Mouse (Mus musculus) 416B (cell line): Measurements from ENCODE around the gene Olfr996.
A peak's percentile ranks its signal among the peaks of the same experiment; 100 is the strongest.
"Not testable (repeated sequence)": the region's sequence is repeated elsewhere in the genome, so short reads cannot be mapped to it uniquely, and the experiment has no call there.

Source experiments
- DNase-seq: peaks from one replicate; pipeline ENCODE4 v3.0.0; 2011; ENCODE audit warnings: low read depth

The Olfr996 gene

GRCm38 (mm10) chr2:85578915-85579314, at the start of gene Olfr996:
Gene Olfr996 (plus strand): TSS chr2:85579215.
- DNase-seq = no peak

- no peak for DNase-seq
Observed at GRCm38 (mm10) chr2:85532082-85532778, 46.8 kb upstream of the Olfr996 start.

DNA sequence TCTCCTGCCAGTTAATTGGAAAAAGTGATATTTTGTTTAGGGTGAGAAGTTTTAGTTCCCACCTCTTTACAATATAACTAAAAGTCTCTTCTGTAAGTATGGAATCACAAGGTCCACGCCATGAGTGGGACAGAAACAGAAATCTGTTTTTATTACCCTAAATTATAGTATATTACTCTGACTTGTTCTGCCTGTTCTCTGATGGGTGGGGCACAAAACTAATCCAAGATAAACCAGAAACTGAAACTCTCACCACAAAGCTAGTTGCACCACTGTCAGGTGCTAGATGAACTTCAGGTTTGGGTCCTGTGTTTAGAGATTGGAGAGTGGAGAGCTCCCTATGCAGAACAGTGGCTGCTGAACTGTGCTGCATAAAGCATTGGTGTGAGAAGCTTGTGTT, 45.1 kb upstream of the Olfr996 start:
- DNase-seq = no peak

DNA sequence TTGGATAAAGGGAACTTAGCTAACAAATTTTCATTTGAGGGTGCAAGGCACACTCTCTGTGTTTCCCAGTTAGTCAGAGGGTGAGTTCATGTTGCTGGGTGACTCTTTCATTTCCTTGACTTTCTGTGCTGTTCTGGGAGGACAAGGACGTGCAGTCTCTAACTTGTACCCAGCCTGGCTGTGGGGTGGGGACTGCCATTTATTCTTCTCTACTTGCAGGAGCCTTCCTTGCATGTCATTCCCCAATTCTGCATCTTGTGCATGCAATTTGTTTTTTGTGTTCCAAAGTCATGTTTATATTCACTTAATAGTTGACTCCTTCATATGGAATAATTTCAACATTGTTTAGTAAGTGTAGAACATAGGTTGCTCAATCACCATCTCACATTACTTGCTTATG, 24.2 kb upstream of the Olfr996 start:
- DNase-seq = no peak

- peak; percentile 24 for DNase-seq
Observed at GRCm38 (mm10) chr2:85560226-85560625, 18.8 kb upstream of the Olfr996 start.

DNA sequence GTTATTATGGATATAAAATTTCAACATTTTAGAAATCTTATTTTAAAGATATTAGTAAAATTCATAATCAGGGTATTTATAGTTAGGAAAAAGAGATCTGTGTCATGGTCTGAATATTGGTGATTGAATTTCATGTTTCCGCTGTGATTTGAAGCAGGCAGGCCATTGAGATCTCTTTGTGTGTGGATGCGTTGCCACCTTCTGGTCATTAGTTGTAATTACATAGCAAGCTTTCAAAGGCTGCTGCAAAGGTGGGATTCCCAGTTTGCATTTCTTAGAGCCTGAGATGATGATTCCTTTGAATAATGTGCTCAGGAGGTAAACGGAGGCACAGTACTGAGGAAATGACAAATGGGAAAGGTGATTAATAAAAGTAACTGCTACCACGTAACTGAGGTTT, 17.8 kb upstream of the Olfr996 start:
- peak; percentile 55 for DNase-seq

DNA sequence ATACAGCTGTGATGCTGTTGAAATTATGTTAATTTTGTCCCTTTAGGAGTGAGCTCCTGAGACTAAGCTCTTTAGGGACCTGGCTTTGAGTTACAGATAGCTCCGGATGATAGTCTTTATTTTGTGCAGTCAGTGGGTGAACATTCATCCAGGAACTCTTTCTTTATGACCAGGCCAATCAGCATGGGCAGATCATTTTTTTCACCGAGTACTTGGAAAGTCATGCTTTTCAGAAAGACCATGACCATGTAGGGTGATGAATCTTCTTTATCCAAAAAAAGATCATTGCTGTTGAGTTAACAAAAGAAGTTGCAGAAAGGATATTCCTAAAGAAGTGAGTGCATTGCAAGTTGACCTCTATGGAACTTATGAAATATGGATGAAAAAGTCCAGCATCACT, 9.6 kb downstream of the Olfr996 start, which contains the start of gene Olfr998:
TSS of gene Olfr998 (plus strand) at position 301 of the 400 bp plus-strand sequence.
- not testable (repeated sequence) for DNase-seq

DNA sequence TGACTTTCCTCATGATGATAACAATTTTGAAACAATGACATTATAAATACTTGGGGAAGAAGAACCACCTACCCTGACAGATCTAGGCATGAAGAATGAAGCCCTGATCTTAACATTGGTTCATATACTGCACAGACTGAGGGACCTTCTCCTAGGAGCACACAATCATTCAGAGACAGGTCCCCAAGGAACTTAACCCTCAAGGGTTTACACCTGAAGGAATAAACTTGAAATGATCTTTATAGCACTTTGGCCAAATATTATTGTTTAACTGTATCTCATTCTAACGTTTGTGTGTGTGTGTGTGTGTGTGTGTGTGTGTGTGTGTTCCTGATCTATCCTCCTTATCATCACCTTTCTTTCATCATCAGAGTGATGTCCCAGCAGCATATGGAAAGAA, 32.8 kb downstream of the Olfr996 start, which contains the start of gene Olfr1000:
TSS of gene Olfr1000 (minus strand) at position 101 of the 400 bp plus-strand sequence.
- DNase-seq = no peak
